9 mouse cellular contexts compared by ENCODE assay signal in the genomic region with DNA sequence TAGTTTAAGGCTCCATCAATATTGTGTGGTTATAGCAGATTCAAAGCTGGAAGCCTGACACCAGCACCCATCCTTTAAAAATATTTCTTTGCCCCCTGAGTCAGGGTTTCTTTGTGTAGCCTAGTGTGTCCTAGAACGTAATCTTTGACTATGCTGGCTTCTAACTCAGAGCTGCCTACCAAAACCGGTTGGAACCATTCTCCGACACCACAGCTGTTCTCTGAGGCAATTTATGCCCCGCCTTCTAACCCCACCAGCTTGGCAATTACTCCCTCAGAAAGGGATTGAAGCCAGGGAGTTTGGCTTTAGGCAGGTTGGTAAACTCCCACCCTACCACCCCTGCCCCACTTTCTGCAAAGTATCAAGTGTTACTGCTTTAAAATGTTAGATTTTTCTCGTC. TPM values are rescaled to one million over a fixed set of nuclear protein-coding genes. Genes with fewer than 3 reads are reported as not detected.
DNase-seq lines count a peak whose midpoint lies in the region; ATAC-seq and TF ChIP-seq lines count a peak whose summit lies in the region.
"Had no signal": no experiment of that assay in that cellular context is flagged by ENCODE, and none has a peak within 500 bp of the region (broad histone marks: within the 10 kb centered on the region; RNA-seq: fewer than 3 reads in every experiment).

No protein-coding gene starts in this region.

- H3K4me1 ChIP-seq in liver, adult 2 months (ENCODE audit: control insufficient read depth, insufficient read depth, low read length), result peaks cover 10% of the 10 kb centered on the region
- H3K4me1 ChIP-seq in embryonic facial prominence, embryonic 12.5 days, result peaks cover 18% of the 10 kb centered on the region
- peaks cover 23% of the 10 kb centered on the region for H3K4me1 ChIP-seq in hindbrain, embryonic 15.5 days (replicated peaks)

- no peak overlapping the region for H3K4me3 ChIP-seq in liver, adult 2 months (ENCODE audit: insufficient read depth, low read depth, low read length)
- H3K4me3 ChIP-seq in embryonic facial prominence, embryonic 12.5 days, result no peak overlapping the region
- H3K4me3 ChIP-seq in hindbrain, embryonic 15.5 days, result no peak overlapping the region

- DNase-seq in liver, adult 2 months (ENCODE audit: extremely low read depth, low read depth, low spot score), result peak; percentile 18
- no peak for DNase-seq in liver
- peak; percentile 60 for DNase-seq in lung, postnatal 10 days
- no peak for DNase-seq in frontal cortex, postnatal 36 days (ENCODE audit: low spot score in 2 of 2)
- DNase-seq in urinary bladder, adult 2 months (ENCODE audit: low spot score), result no peak

- no peak for TF ChIP-seq POLR2A in liver, adult 2 months (IDR thresholded peaks at IDR 0.05; ENCODE audit: extremely low read depth, insufficient read depth, low read length)

- no peak overlapping the region for H3K9ac ChIP-seq in liver, adult 2 months (ENCODE audit: low read depth, low read length)
- H3K9ac ChIP-seq in embryonic facial prominence, embryonic 12.5 days, result no peak overlapping the region
- H3K9ac ChIP-seq in hindbrain, embryonic 15.5 days, result no peak overlapping the region

- H3K27ac ChIP-seq in liver, adult 2 months (replicated peaks; ENCODE audit: insufficient read depth, low read depth, low read length), result no peak overlapping the region
- H3K27ac ChIP-seq in embryonic facial prominence, embryonic 12.5 days, result peak overlapping the region; percentile 32; the same call in 1 of the 2 replicates
- H3K27ac ChIP-seq in hindbrain, embryonic 15.5 days (replicated peaks), result no peak overlapping the region

- TF ChIP-seq CTCF in liver, adult 2 months (IDR thresholded peaks at IDR 0.05; ENCODE audit: low read depth, low read length), result no peak

- 57% methylated on average over 5 of the region's 5 CpGs for WGBS in liver, adult 2 months
- 57% methylated on average over 5 of the region's 5 CpGs for WGBS in embryonic facial prominence, embryonic 12.5 days
- WGBS in hindbrain, embryonic 15.5 days, result 56% methylated on average over 5 of the region's 5 CpGs

- ATAC-seq in embryonic facial prominence, embryonic 12.5 days (ENCODE audit: insufficient number of reproducible peaks, insufficient read depth, low FRiP score, low TSS enrichment), result no peak
- ATAC-seq in hindbrain, embryonic 15.5 days (ENCODE audit: low FRiP score, low read depth), result no peak
- no peak for ATAC-seq in activated CD4-positive, CD25-positive, alpha-beta regulatory T cell, adult 4 months

- H3K27me3 ChIP-seq in liver, adult 2 months (ENCODE audit: control insufficient read depth, insufficient read depth, low read length), result no peaks in the 10 kb centered on the region
- no peaks in the 10 kb centered on the region for H3K27me3 ChIP-seq in embryonic facial prominence, embryonic 12.5 days
- H3K27me3 ChIP-seq in hindbrain, embryonic 15.5 days, result no peaks in the 10 kb centered on the region

- H3K79me2 ChIP-seq in liver, adult 2 months (ENCODE audit: control insufficient read depth, insufficient read depth, low read length), result peaks cover 8% of the 10 kb centered on the region; the same call in 1 of the 2 replicates

- H3K36me3 ChIP-seq in liver, adult 2 months (ENCODE audit: control insufficient read depth, insufficient read depth, low read length), result peaks cover 6% of the 10 kb centered on the region; the same call in 1 of the 2 replicates
- peaks cover 48% of the 10 kb centered on the region for H3K36me3 ChIP-seq in embryonic facial prominence, embryonic 12.5 days
- H3K36me3 ChIP-seq in hindbrain, embryonic 15.5 days, result peaks cover 26% of the 10 kb centered on the region

- H3K9me3 ChIP-seq in embryonic facial prominence, embryonic 12.5 days, result no peaks in the 10 kb centered on the region
- H3K9me3 ChIP-seq in hindbrain, embryonic 15.5 days, result no peaks in the 10 kb centered on the region

- H3K4me2 ChIP-seq in embryonic facial prominence, embryonic 12.5 days (replicated peaks), result peak overlapping the region; percentile 93
- peak overlapping the region; percentile 76 for H3K4me2 ChIP-seq in hindbrain, embryonic 15.5 days

RNA-seq across cellular contexts. Expression of a gene that starts 0.9 kb away (rescaled TPM):
- total RNA-seq in liver, adult 2 months (2014; rRNA removed), result 8.2 and 10.2 TPM in 2 replicates
- 11.9 and 15.1 TPM in 2 replicates for polyA plus RNA-seq in liver, adult 2 months (2012; rRNA removed)
- polyA plus RNA-seq in embryonic facial prominence, embryonic 12.5 days (2016; fragmentation: Nextera tagmentation; extraction: Ambion mirVana), result 100 TPM in 2 replicates
- 45.6 and 45.9 TPM in 2 replicates for polyA plus RNA-seq in hindbrain, embryonic 15.5 days (2015; fragmentation: Nextera tagmentation; extraction: Ambion mirVana)
- 29.9 and 30.0 TPM in 2 replicates for polyA plus RNA-seq in urinary bladder, adult 2 months (2012; rRNA removed)
- 10 to 100 TPM; 21.0 to 33.3 TPM for polyA plus RNA-seq in activated CD4-positive, CD25-positive, alpha-beta regulatory T cell, adult 4 months (2017; shearing (Covaris generic))

RNA-seq across cellular contexts. Expression of a gene that starts 18.0 kb away (rescaled TPM):
- 9.3 and 9.7 TPM in 2 replicates for total RNA-seq in liver, adult 2 months (2014; rRNA removed)
- 7.2 and 7.6 TPM in 2 replicates for polyA plus RNA-seq in liver, adult 2 months (2012; rRNA removed)
- polyA plus RNA-seq in embryonic facial prominence, embryonic 12.5 days (2016; fragmentation: Nextera tagmentation; extraction: Ambion mirVana), result 63.7 and 66.7 TPM in 2 replicates
- 153 and 159 TPM in 2 replicates for polyA plus RNA-seq in hindbrain, embryonic 15.5 days (2015; fragmentation: Nextera tagmentation; extraction: Ambion mirVana)
- polyA plus RNA-seq in urinary bladder, adult 2 months (2012; rRNA removed), result 48.4 and 49.4 TPM in 2 replicates
- 10 to 100 TPM; 36.2 to 40.4 TPM for polyA plus RNA-seq in activated CD4-positive, CD25-positive, alpha-beta regulatory T cell, adult 4 months (2017; shearing (Covaris generic))

RNA-seq across cellular contexts. Expression of a gene that starts 22.9 kb away (rescaled TPM):
- 10.3 and 11.3 TPM in 2 replicates for total RNA-seq in liver, adult 2 months (2014; rRNA removed)
- polyA plus RNA-seq in liver, adult 2 months (2012; rRNA removed), result 21.0 and 23.0 TPM in 2 replicates
- 29.8 and 33.0 TPM in 2 replicates for polyA plus RNA-seq in embryonic facial prominence, embryonic 12.5 days (2016; fragmentation: Nextera tagmentation; extraction: Ambion mirVana)
- polyA plus RNA-seq in hindbrain, embryonic 15.5 days (2015; fragmentation: Nextera tagmentation; extraction: Ambion mirVana), result 26.7 and 32.9 TPM in 2 replicates
- 29.4 and 32.6 TPM in 2 replicates for polyA plus RNA-seq in urinary bladder, adult 2 months (2012; rRNA removed)
- polyA plus RNA-seq in activated CD4-positive, CD25-positive, alpha-beta regulatory T cell, adult 4 months (2017; shearing (Covaris generic)), result 10 to 100 TPM; 48.2 to 51.8 TPM

RNA-seq across cellular contexts. Expression of a gene that starts 27.7 kb away (rescaled TPM):
- 0.54 and 1.6 TPM in 2 replicates for total RNA-seq in liver, adult 2 months (2014; rRNA removed)
- polyA plus RNA-seq in liver, adult 2 months (2012; rRNA removed), result 1.3 and 1.4 TPM in 2 replicates
- polyA plus RNA-seq in embryonic facial prominence, embryonic 12.5 days (2016; fragmentation: Nextera tagmentation; extraction: Ambion mirVana), result 2.3 and 3.2 TPM in 2 replicates
- polyA plus RNA-seq in hindbrain, embryonic 15.5 days (2015; fragmentation: Nextera tagmentation; extraction: Ambion mirVana), result 3.4 and 3.6 TPM in 2 replicates
- polyA plus RNA-seq in urinary bladder, adult 2 months (2012; rRNA removed), result 5.6 and 7.6 TPM in 2 replicates
- 1 to 10 TPM; 2.9 to 3.3 TPM for polyA plus RNA-seq in activated CD4-positive, CD25-positive, alpha-beta regulatory T cell, adult 4 months (2017; shearing (Covaris generic))
- total RNA-seq: common myeloid progenitor, adult 5-6 weeks had no signal

RNA-seq across cellular contexts. Expression of a gene that starts 30.8 kb away (rescaled TPM):
- total RNA-seq in liver, adult 2 months (2014; rRNA removed), result 15.1 and 15.6 TPM in 2 replicates
- polyA plus RNA-seq in liver, adult 2 months (2012; rRNA removed), result 17.4 and 19.4 TPM in 2 replicates
- 14.4 and 15.3 TPM in 2 replicates for polyA plus RNA-seq in embryonic facial prominence, embryonic 12.5 days (2016; fragmentation: Nextera tagmentation; extraction: Ambion mirVana)
- 17.4 and 19.1 TPM in 2 replicates for polyA plus RNA-seq in hindbrain, embryonic 15.5 days (2015; fragmentation: Nextera tagmentation; extraction: Ambion mirVana)
- polyA plus RNA-seq in urinary bladder, adult 2 months (2012; rRNA removed), result 35.8 and 37.8 TPM in 2 replicates
- 10 to 100 TPM in 1 of 2 experiments, 1 to 10 TPM in 1; 7.4 to 11.2 TPM for polyA plus RNA-seq in activated CD4-positive, CD25-positive, alpha-beta regulatory T cell, adult 4 months (2017; shearing (Covaris generic))

Comparison
In these comparisons a context has a peak if more than half of its experiments do, and no peak if none do; other contexts are left out.
1. DNase-seq: peak in liver, adult 2 months (single experiment) and lung, postnatal 10 days (single experiment); none in liver (single experiment), frontal cortex, postnatal 36 days (0 of 2) and urinary bladder, adult 2 months (single experiment).